Mouse (Mus musculus): Measurements from ENCODE around the gene Edem2. TPM values are rescaled to one million over a fixed set of nuclear protein-coding genes. Genes with fewer than 3 reads are reported as not detected.
"Not testable (repeated sequence)": the region's sequence is repeated elsewhere in the genome, so short reads cannot be mapped to it uniquely, and the experiment has no call there.

Gene Edem2
- polyA plus RNA-seq, 1 experiment = 44.9 TPM

DNA sequence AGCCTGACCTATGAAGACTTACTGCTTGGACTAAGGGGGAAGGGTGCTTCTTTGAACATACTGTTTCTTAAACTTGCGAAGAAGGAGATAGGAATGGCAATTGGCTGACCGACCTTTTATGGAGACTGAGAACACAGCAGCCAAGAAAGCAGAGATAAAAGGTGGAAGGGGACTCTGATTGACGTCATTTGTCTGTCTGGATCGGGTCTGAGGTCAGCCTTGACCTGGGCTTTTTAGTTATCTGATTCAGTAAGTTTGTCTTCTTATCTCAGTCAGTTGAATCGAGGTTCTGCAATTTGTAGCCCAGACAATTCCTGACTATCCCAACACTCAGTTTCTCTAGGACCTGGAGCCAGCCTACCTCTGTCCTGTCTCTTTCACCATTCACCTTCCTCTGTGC lies 5.2 kb downstream of the Edem2 start:
- H3K36me3 ChIP-seq (ENCODE audit: control insufficient read depth, insufficient read depth, low read length) = no peaks in the 10 kb centered on the region
- peaks cover 5% of the 10 kb centered on the region; the same call in 1 of the 2 replicates for H3K4me1 ChIP-seq (ENCODE audit: control insufficient read depth, insufficient read depth, low read length)
- DNase-seq = no peak
- H3K4me3 ChIP-seq (ENCODE audit: insufficient read depth, low read depth, low read length) = no peak overlapping the region
- TF ChIP-seq CTCF (conservative IDR thresholded peaks at IDR 0.05; ENCODE audit: insufficient read depth, insufficient read length, low read depth, low read length) (no peak), POLR2A (IDR thresholded peaks at IDR 0.05; ENCODE audit: low read depth, low read length) (no peak)
- 83% methylated on average over 5 of the region's 5 CpGs for WGBS
- no peaks in the 10 kb centered on the region for H3K27me3 ChIP-seq (replicated peaks; ENCODE audit: control insufficient read depth, insufficient read depth, low read length)
- no peak overlapping the region for H3K27ac ChIP-seq (ENCODE audit: insufficient read depth, low read depth, low read length)

GRCm38 (mm10) chr2:155720585-155720984 lies 8.7 kb downstream of the Edem2 start:
- no peak overlapping the region for H3K4me3 ChIP-seq (ENCODE audit: insufficient read depth, low read depth, low read length)
- H3K27ac ChIP-seq (ENCODE audit: insufficient read depth, low read depth, low read length) = no peak overlapping the region
- WGBS = 88% methylated on average over 5 of the region's 5 CpGs
- DNase-seq = no peak
- no peaks in the 10 kb centered on the region for H3K4me1 ChIP-seq (ENCODE audit: control insufficient read depth, insufficient read depth, low read length)
- H3K36me3 ChIP-seq (ENCODE audit: control insufficient read depth, insufficient read depth, low read length) = no peaks in the 10 kb centered on the region
- H3K27me3 ChIP-seq (replicated peaks; ENCODE audit: control insufficient read depth, insufficient read depth, low read length) = no peaks in the 10 kb centered on the region
- no peak for TF ChIP-seq CTCF (conservative IDR thresholded peaks at IDR 0.05; ENCODE audit: insufficient read depth, insufficient read length, low read depth, low read length)
- TF ChIP-seq POLR2A (IDR thresholded peaks at IDR 0.05; ENCODE audit: low read depth, low read length) = no peak

- Histone ChIP-seq H3K4me3 (ENCODE audit: insufficient read depth, low read depth, low read length) (no peak overlapping the region), H3K4me1 (ENCODE audit: control insufficient read depth, insufficient read depth, low read length) (no peaks in the 10 kb centered on the region), H3K27ac (ENCODE audit: insufficient read depth, low read depth, low read length) (no peak overlapping the region), H3K36me3 (ENCODE audit: control insufficient read depth, insufficient read depth, low read length) (no peaks in the 10 kb centered on the region), H3K27me3 (replicated peaks; ENCODE audit: control insufficient read depth, insufficient read depth, low read length) (no peaks in the 10 kb centered on the region)
- DNase-seq = no peak
- TF ChIP-seq POLR2A (IDR thresholded peaks at IDR 0.05; ENCODE audit: low read depth, low read length) = no peak
- TF ChIP-seq CTCF (conservative IDR thresholded peaks at IDR 0.05; ENCODE audit: insufficient read depth, insufficient read length, low read depth, low read length) = no peak
- 88% methylated on average over 12 of the region's 12 CpGs for WGBS
Measured at GRCm38 (mm10) chr2:155717082-155717990, 11.9 kb downstream of the Edem2 start.

- Histone ChIP-seq H3K27ac (ENCODE audit: insufficient read depth, low read depth, low read length) (no peak overlapping the region), H3K4me1 (ENCODE audit: control insufficient read depth, insufficient read depth, low read length) (no peaks in the 10 kb centered on the region), H3K4me3 (ENCODE audit: insufficient read depth, low read depth, low read length) (no peak overlapping the region), H3K36me3 (ENCODE audit: control insufficient read depth, insufficient read depth, low read length) (no peaks in the 10 kb centered on the region; the same call in 1 of the 2 replicates), H3K27me3 (replicated peaks; ENCODE audit: control insufficient read depth, insufficient read depth, low read length) (no peaks in the 10 kb centered on the region)
- no peak for DNase-seq
- TF ChIP-seq CTCF (conservative IDR thresholded peaks at IDR 0.05; ENCODE audit: insufficient read depth, insufficient read length, low read depth, low read length) = no peak
- TF ChIP-seq POLR2A (IDR thresholded peaks at IDR 0.05; ENCODE audit: low read depth, low read length) = no peak
- 87% methylated on average over 11 of the region's 11 CpGs for WGBS
Measured at GRCm38 (mm10) chr2:155710557-155710956, 18.7 kb downstream of the Edem2 start.

DNA sequence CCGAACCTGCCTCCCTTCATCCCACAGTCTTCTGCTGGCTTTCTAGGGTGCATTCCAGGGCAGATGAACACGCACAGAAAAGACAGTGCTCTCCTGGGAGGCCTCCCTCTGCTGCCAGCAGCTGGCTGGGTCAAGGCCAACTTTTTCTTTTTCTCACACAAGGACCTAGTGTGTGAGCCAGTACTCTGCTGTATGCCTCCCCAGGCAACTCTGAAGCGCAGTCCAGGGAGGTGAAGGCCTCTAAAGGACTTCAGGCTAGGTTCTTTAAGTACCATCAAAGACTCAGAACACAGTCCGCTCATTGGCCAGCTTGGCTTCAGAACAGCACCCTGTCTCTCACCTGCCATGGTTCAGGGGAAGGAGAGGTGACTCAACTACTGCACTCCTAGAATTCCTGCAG lies 22.0 kb downstream of the Edem2 start:
- DNase-seq = no peak
- Histone ChIP-seq H3K36me3 (ENCODE audit: control insufficient read depth, insufficient read depth, low read length) (no peaks in the 10 kb centered on the region; the same call in none of the 2 replicates), H3K4me1 (ENCODE audit: control insufficient read depth, insufficient read depth, low read length) (no peaks in the 10 kb centered on the region), H3K27ac (ENCODE audit: insufficient read depth, low read depth, low read length) (no peak overlapping the region), H3K27me3 (replicated peaks; ENCODE audit: control insufficient read depth, insufficient read depth, low read length) (no peaks in the 10 kb centered on the region), H3K4me3 (ENCODE audit: insufficient read depth, low read depth, low read length) (no peak overlapping the region)
- TF ChIP-seq CTCF (conservative IDR thresholded peaks at IDR 0.05; ENCODE audit: insufficient read depth, insufficient read length, low read depth, low read length) (no peak), POLR2A (IDR thresholded peaks at IDR 0.05; ENCODE audit: low read depth, low read length) (no peak)
- 79% methylated on average over 4 of the region's 4 CpGs for WGBS

- TF ChIP-seq POLR2A (IDR thresholded peaks at IDR 0.05; ENCODE audit: low read depth, low read length) = no peak
- no peak for TF ChIP-seq CTCF (conservative IDR thresholded peaks at IDR 0.05; ENCODE audit: insufficient read depth, insufficient read length, low read depth, low read length)
- no peaks in the 10 kb centered on the region for H3K4me1 ChIP-seq (ENCODE audit: control insufficient read depth, insufficient read depth, low read length)
- DNase-seq = no peak
- no peak overlapping the region for H3K4me3 ChIP-seq (ENCODE audit: insufficient read depth, low read depth, low read length)
- WGBS = 68% methylated on average over 4 of the region's 4 CpGs
- no peaks in the 10 kb centered on the region for H3K27me3 ChIP-seq (replicated peaks; ENCODE audit: control insufficient read depth, insufficient read depth, low read length)
- H3K27ac ChIP-seq (ENCODE audit: insufficient read depth, low read depth, low read length) = no peak overlapping the region
- no peaks in the 10 kb centered on the region; the same call in none of the 2 replicates for H3K36me3 ChIP-seq (ENCODE audit: control insufficient read depth, insufficient read depth, low read length)
Measured at GRCm38 (mm10) chr2:155703630-155704029, 25.6 kb downstream of the Edem2 start.

DNA sequence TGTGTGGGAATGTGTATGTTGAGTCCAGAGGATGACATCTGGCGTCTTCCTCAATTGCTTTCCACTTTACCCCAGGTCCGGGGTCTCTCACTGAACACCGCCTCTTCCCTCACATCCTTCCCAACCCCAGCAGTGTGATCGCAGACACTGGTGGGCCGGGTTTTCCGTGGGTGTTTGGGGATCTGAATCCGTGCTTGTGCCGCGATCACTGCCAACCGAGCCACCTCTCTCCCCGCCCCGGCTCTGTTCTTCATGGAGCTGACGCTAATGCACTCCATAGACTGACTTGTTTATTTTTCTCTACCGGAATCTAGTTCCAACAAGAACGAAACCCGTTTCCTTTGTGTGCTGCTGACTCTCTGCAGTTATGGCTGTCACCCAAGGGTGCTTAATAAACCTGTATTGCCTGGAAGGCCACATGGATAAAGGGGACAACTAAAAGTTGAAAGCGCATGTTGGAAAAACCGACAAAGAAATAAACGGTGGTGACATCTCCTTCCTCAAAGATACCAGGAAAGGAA lies 27.8 kb downstream of the Edem2 start:
- H3K36me3 ChIP-seq (ENCODE audit: control insufficient read depth, insufficient read depth, low read length) = no peaks in the 10 kb centered on the region; the same call in none of the 2 replicates
- no peak for DNase-seq
- no peak overlapping the region for H3K27ac ChIP-seq (ENCODE audit: insufficient read depth, low read depth, low read length)
- H3K4me1 ChIP-seq (ENCODE audit: control insufficient read depth, insufficient read depth, low read length) = no peaks in the 10 kb centered on the region
- no peak overlapping the region for H3K4me3 ChIP-seq (ENCODE audit: insufficient read depth, low read depth, low read length)
- WGBS = 88% methylated on average over 19 of the region's 19 CpGs
- no peaks in the 10 kb centered on the region for H3K27me3 ChIP-seq (replicated peaks; ENCODE audit: control insufficient read depth, insufficient read depth, low read length)
- TF ChIP-seq CTCF (conservative IDR thresholded peaks at IDR 0.05; ENCODE audit: insufficient read depth, insufficient read length, low read depth, low read length) = no peak
- no peak for TF ChIP-seq POLR2A (IDR thresholded peaks at IDR 0.05; ENCODE audit: low read depth, low read length)

- H3K27me3 ChIP-seq (replicated peaks; ENCODE audit: control insufficient read depth, insufficient read depth, low read length); H3K4me3 ChIP-seq (ENCODE audit: insufficient read depth, low read depth, low read length); H3K36me3 ChIP-seq (ENCODE audit: control insufficient read depth, insufficient read depth, low read length); H3K27ac ChIP-seq (ENCODE audit: insufficient read depth, low read depth, low read length); H3K4me1 ChIP-seq (ENCODE audit: control insufficient read depth, insufficient read depth, low read length); DNase-seq: not testable (repeated sequence)
- 91% methylated on average over 6 of the region's 6 CpGs for WGBS
Measured at GRCm38 (mm10) chr2:155698443-155698842, 30.8 kb downstream of the Edem2 start.

All from kidney, adult 2 months (tissue).